Mouse (Mus musculus): ENCODE measurements at regions not wholly inside any gene's neighbourhood (a gene's known extent, or its start where the extent isn't known, plus 50 kb on each side); places are given as distances from the start of the nearest gene placed in this dataset.
A peak's percentile ranks its signal among the peaks of the same experiment; 100 is the strongest.

GRCm38 (mm10) chr4:7191912-7192311, 1046.9 kb downstream of the Car8 start:
- no peak for ATAC-seq (ENCODE audit: low read depth)
- Histone ChIP-seq H3K27ac (replicated peaks) (no peak overlapping the region; the same call in 1 of the 2 replicates), H3K4me2 (no peak overlapping the region), H3K9me3 (no peaks in the 10 kb centered on the region), H3K4me1 (replicated peaks) (peaks cover 4% of the 10 kb centered on the region; the same call in 1 of the 2 replicates), H3K4me3 (no peak overlapping the region), H3K9ac (no peak overlapping the region), H3K27me3 (no peaks in the 10 kb centered on the region), H3K36me3 (no peaks in the 10 kb centered on the region)
- 76% methylated on average over 3 of the region's 3 CpGs for WGBS

- no peaks in the 10 kb centered on the region for H3K36me3 ChIP-seq
- H3K4me2 ChIP-seq, result no peak overlapping the region
- 45% methylated on average over 3 of the region's 3 CpGs for WGBS
- no peaks in the 10 kb centered on the region for H3K27me3 ChIP-seq
- H3K27ac ChIP-seq (replicated peaks), result peak overlapping the region; percentile 74
- no peak overlapping the region for H3K4me3 ChIP-seq
- H3K9ac ChIP-seq, result no peak overlapping the region
- H3K9me3 ChIP-seq, result no peaks in the 10 kb centered on the region
- peaks cover 4% of the 10 kb centered on the region; the same call in 1 of the 2 replicates for H3K4me1 ChIP-seq (replicated peaks)
- ATAC-seq (ENCODE audit: low read depth), result peak; percentile 47
These were observed 1047.6 kb downstream of the Car8 start for GRCm38 (mm10) chr4:7191228-7191627.

GRCm38 (mm10) chr4:7175030-7175429, 1063.8 kb downstream of the Car8 start:
- no peaks in the 10 kb centered on the region for H3K9me3 ChIP-seq
- H3K4me3 ChIP-seq, result no peak overlapping the region
- no peaks in the 10 kb centered on the region for H3K27me3 ChIP-seq
- no peak overlapping the region for H3K27ac ChIP-seq (replicated peaks)
- H3K4me1 ChIP-seq (replicated peaks), result no peaks in the 10 kb centered on the region
- H3K9ac ChIP-seq, result no peak overlapping the region
- H3K4me2 ChIP-seq, result no peak overlapping the region
- ATAC-seq (ENCODE audit: low read depth), result no peak
- H3K36me3 ChIP-seq, result no peaks in the 10 kb centered on the region
- 87% methylated on average over 9 of the region's 9 CpGs for WGBS

- H3K4me3 ChIP-seq, result no peak overlapping the region
- no peak overlapping the region for H3K27ac ChIP-seq (replicated peaks)
- H3K4me2 ChIP-seq, result no peak overlapping the region
- 85% methylated on average over 7 of the region's 7 CpGs for WGBS
- ATAC-seq (ENCODE audit: low read depth), result no peak
- H3K27me3 ChIP-seq, result no peaks in the 10 kb centered on the region
- H3K4me1 ChIP-seq (replicated peaks), result no peaks in the 10 kb centered on the region
- no peak overlapping the region for H3K9ac ChIP-seq
- H3K9me3 ChIP-seq, result no peaks in the 10 kb centered on the region
- no peaks in the 10 kb centered on the region for H3K36me3 ChIP-seq
These were observed 1066.1 kb downstream of the Car8 start for GRCm38 (mm10) chr4:7172528-7173306.

- no peaks in the 10 kb centered on the region for H3K4me1 ChIP-seq (replicated peaks)
- no peaks in the 10 kb centered on the region for H3K36me3 ChIP-seq
- no peak overlapping the region for H3K9ac ChIP-seq
- H3K27me3 ChIP-seq, result no peaks in the 10 kb centered on the region
- no peaks in the 10 kb centered on the region for H3K9me3 ChIP-seq
- H3K4me3 ChIP-seq, result no peak overlapping the region
- 82% methylated on average over 4 of the region's 4 CpGs for WGBS
- H3K27ac ChIP-seq (replicated peaks), result no peak overlapping the region
- ATAC-seq (ENCODE audit: low read depth), result no peak
- no peak overlapping the region for H3K4me2 ChIP-seq
These were observed 1067.0 kb downstream of the Car8 start for GRCm38 (mm10) chr4:7171637-7172417.

GRCm38 (mm10) chr4:7161411-7161810, 1077.4 kb downstream of the Car8 start:
- ATAC-seq (ENCODE audit: low read depth), result no peak
- no peak overlapping the region for H3K9ac ChIP-seq
- no peak overlapping the region for H3K4me2 ChIP-seq
- 94% methylated on average over 4 of the region's 4 CpGs for WGBS
- no peak overlapping the region for H3K4me3 ChIP-seq
- no peak overlapping the region for H3K27ac ChIP-seq (replicated peaks)
- H3K36me3 ChIP-seq, result no peaks in the 10 kb centered on the region
- no peaks in the 10 kb centered on the region for H3K27me3 ChIP-seq
- H3K9me3 ChIP-seq, result no peaks in the 10 kb centered on the region
- H3K4me1 ChIP-seq (replicated peaks), result no peaks in the 10 kb centered on the region

GRCm38 (mm10) chr4:7157883-7158282, 1081.0 kb downstream of the Car8 start:
- H3K36me3 ChIP-seq, result no peaks in the 10 kb centered on the region

GRCm38 (mm10) chr4:7154256-7154655, 1084.6 kb downstream of the Car8 start:
- no peaks in the 10 kb centered on the region for H3K36me3 ChIP-seq
- H3K4me2 ChIP-seq, result no peak overlapping the region
- no peak overlapping the region for H3K4me3 ChIP-seq
- no peak overlapping the region for H3K9ac ChIP-seq
- H3K27ac ChIP-seq (replicated peaks), result no peak overlapping the region
- no peaks in the 10 kb centered on the region for H3K9me3 ChIP-seq
- H3K27me3 ChIP-seq, result no peaks in the 10 kb centered on the region
- H3K4me1 ChIP-seq (replicated peaks), result no peaks in the 10 kb centered on the region
- ATAC-seq (ENCODE audit: low read depth), result no peak
- 49% methylated on average over 3 of the region's 3 CpGs for WGBS

More at GRCm38 (mm10) chr4:7157883-7158282, 1081.0 kb downstream of the Car8 start:
- Histone ChIP-seq H3K9me3 (no peaks in the 10 kb centered on the region), H3K4me1 (replicated peaks) (no peaks in the 10 kb centered on the region), H3K27ac (replicated peaks) (no peak overlapping the region), H3K4me3 (no peak overlapping the region), H3K27me3 (no peaks in the 10 kb centered on the region), H3K4me2 (no peak overlapping the region), H3K9ac (no peak overlapping the region)
- 87% methylated on average over 3 of the region's 3 CpGs for WGBS
- no peak for ATAC-seq (ENCODE audit: low read depth)

- Histone ChIP-seq H3K36me3 (no peaks in the 10 kb centered on the region), H3K4me3 (no peak overlapping the region), H3K9ac (no peak overlapping the region), H3K4me2 (no peak overlapping the region), H3K9me3 (no peaks in the 10 kb centered on the region), H3K27ac (replicated peaks) (no peak overlapping the region), H3K27me3 (no peaks in the 10 kb centered on the region), H3K4me1 (replicated peaks) (no peaks in the 10 kb centered on the region)
- WGBS, result 3% methylated on average over 1 of the region's 1 CpGs
- no peak for ATAC-seq (ENCODE audit: low read depth)
These were observed 1085.0 kb downstream of the Car8 start for GRCm38 (mm10) chr4:7153835-7154234.

- H3K36me3 ChIP-seq, result no peaks in the 10 kb centered on the region
- no peak overlapping the region for H3K9ac ChIP-seq
- no peaks in the 10 kb centered on the region for H3K4me1 ChIP-seq (replicated peaks)
- H3K4me3 ChIP-seq, result no peak overlapping the region
- no peak for ATAC-seq (ENCODE audit: low read depth)
- no peaks in the 10 kb centered on the region for H3K9me3 ChIP-seq
- 63% methylated on average over 2 of the region's 2 CpGs for WGBS
- no peak overlapping the region for H3K4me2 ChIP-seq
- no peak overlapping the region for H3K27ac ChIP-seq (replicated peaks)
- H3K27me3 ChIP-seq, result no peaks in the 10 kb centered on the region
These were observed 1093.1 kb downstream of the Car8 start for GRCm38 (mm10) chr4:7145756-7146155.

GRCm38 (mm10) chr4:7144215-7144614, 1094.6 kb downstream of the Car8 start:
- Histone ChIP-seq H3K27ac (replicated peaks) (no peak overlapping the region), H3K9ac (no peak overlapping the region), H3K4me3 (no peak overlapping the region), H3K9me3 (no peaks in the 10 kb centered on the region), H3K4me2 (no peak overlapping the region), H3K27me3 (no peaks in the 10 kb centered on the region), H3K36me3 (no peaks in the 10 kb centered on the region), H3K4me1 (replicated peaks) (no peaks in the 10 kb centered on the region)
- no peak for ATAC-seq (ENCODE audit: low read depth)

- H3K36me3 ChIP-seq, result no peaks in the 10 kb centered on the region
- no peak overlapping the region for H3K4me3 ChIP-seq
- 80% methylated on average over 2 of the region's 2 CpGs for WGBS
- no peak overlapping the region for H3K4me2 ChIP-seq
- H3K9me3 ChIP-seq, result no peaks in the 10 kb centered on the region
- no peaks in the 10 kb centered on the region for H3K4me1 ChIP-seq (replicated peaks)
- no peak for ATAC-seq (ENCODE audit: low read depth)
- H3K27ac ChIP-seq (replicated peaks), result no peak overlapping the region
- no peaks in the 10 kb centered on the region for H3K27me3 ChIP-seq
- H3K9ac ChIP-seq, result no peak overlapping the region
These were observed 1095.2 kb downstream of the Car8 start for GRCm38 (mm10) chr4:7143676-7144075.
